17 mouse cellular contexts compared by ENCODE assay signal in genomic region chr13:40928192-40928898, GRCm38 (mm10).
DNase-seq lines count a peak whose midpoint lies in the region; ATAC-seq lines count a peak whose summit lies in the region.
"Had no signal": no experiment of that assay in that cellular context is flagged by ENCODE, and none has a peak within 500 bp of the region (broad histone marks: within the 10 kb centered on the region; RNA-seq: fewer than 3 reads in every experiment).

No protein-coding gene starts in this region.

- no peak overlapping the region for H3K4me2 ChIP-seq in limb, embryonic 12.5 days
- no peak overlapping the region for H3K4me2 ChIP-seq in intestine, embryonic 15.5 days (replicated peaks)
- no peak overlapping the region for H3K4me2 ChIP-seq in stomach, embryonic 16.5 days (ENCODE audit: low read depth, low read length)
- H3K4me2 ChIP-seq: heart, embryonic 11.5 days had no signal

- no peak for ATAC-seq in limb, embryonic 12.5 days (ENCODE audit: insufficient number of reproducible peaks, insufficient read depth, low FRiP score, low TSS enrichment, low read depth)
- ATAC-seq in intestine, embryonic 15.5 days = no peak
- ATAC-seq in stomach, embryonic 16.5 days (ENCODE audit: insufficient read depth, low FRiP score) = no peak
- ATAC-seq: inflammation-experienced regulatory T-cells, adult 6 months; Patski had no signal

- 70% methylated on average over 9 of the region's 9 CpGs for WGBS in limb, embryonic 12.5 days
- 82% methylated on average over 9 of the region's 9 CpGs for WGBS in limb, embryonic 10.5 days
- 61% methylated on average over 9 of the region's 9 CpGs for WGBS in intestine, embryonic 15.5 days
- WGBS in stomach, embryonic 16.5 days = 60% methylated on average over 9 of the region's 9 CpGs

- intact Hi-C loops in heart, postnatal 36 days (cut with DNase I) = no loop called here

- H3K9me3 ChIP-seq in limb, embryonic 12.5 days = no peaks in the 10 kb centered on the region
- no peaks in the 10 kb centered on the region for H3K9me3 ChIP-seq in limb, embryonic 10.5 days (replicated peaks)
- no peaks in the 10 kb centered on the region for H3K9me3 ChIP-seq in intestine, embryonic 15.5 days
- H3K9me3 ChIP-seq in stomach, embryonic 16.5 days (replicated peaks; ENCODE audit: control insufficient read depth, low read length) = no peaks in the 10 kb centered on the region
- H3K9me3 ChIP-seq: forebrain, embryonic 10.5 days; hindbrain, embryonic 10.5 days had no signal

- peak; percentile 48 for DNase-seq in heart, adult 11 months
- no peak for DNase-seq in heart, postnatal 36 days
- no peak for DNase-seq in limb, embryonic 10.5 days (ENCODE audit: low spot score)
- DNase-seq in embryo, embryonic 10 days (ENCODE audit: low spot score) = no peak
- DNase-seq: B cell, adult 2 months; cerebellum, adult 11 months; layer of hippocampus, postnatal 36 days; lung, adult 2 months; thymus, postnatal 36 days had no signal

- H3K36me3 ChIP-seq in limb, embryonic 12.5 days = no peaks in the 10 kb centered on the region
- H3K36me3 ChIP-seq in limb, embryonic 10.5 days = no peaks in the 10 kb centered on the region
- H3K36me3 ChIP-seq in intestine, embryonic 15.5 days = no peaks in the 10 kb centered on the region
- no peaks in the 10 kb centered on the region for H3K36me3 ChIP-seq in stomach, embryonic 16.5 days (ENCODE audit: control insufficient read depth, insufficient read depth, low read length)
- H3K36me3 ChIP-seq: forebrain, embryonic 10.5 days; hindbrain, embryonic 10.5 days had no signal

- H3K27ac ChIP-seq in limb, embryonic 12.5 days = 0 out of 2 replicates have a peak overlapping the region, but pooled peaks have one; percentile 19
- no peak overlapping the region for H3K27ac ChIP-seq in limb, embryonic 10.5 days
- peak overlapping the region; percentile 38 for H3K27ac ChIP-seq in intestine, embryonic 15.5 days
- H3K27ac ChIP-seq in stomach, embryonic 16.5 days (ENCODE audit: low read length) = peak overlapping the region; percentile 84
- H3K27ac ChIP-seq: forebrain, embryonic 10.5 days; hindbrain, embryonic 10.5 days had no signal

- no peak overlapping the region for H3K4me3 ChIP-seq in limb, embryonic 12.5 days (replicated peaks)
- no peak overlapping the region for H3K4me3 ChIP-seq in limb, embryonic 10.5 days
- H3K4me3 ChIP-seq in intestine, embryonic 15.5 days (replicated peaks) = no peak overlapping the region
- H3K4me3 ChIP-seq in stomach, embryonic 16.5 days (replicated peaks; ENCODE audit: low read length) = no peak overlapping the region
- H3K4me3 ChIP-seq: forebrain, embryonic 10.5 days; hindbrain, embryonic 10.5 days had no signal

- H3K4me1 ChIP-seq in limb, embryonic 12.5 days (replicated peaks) = peaks cover 14% of the 10 kb centered on the region
- H3K4me1 ChIP-seq in limb, embryonic 10.5 days = no peaks in the 10 kb centered on the region
- H3K4me1 ChIP-seq in intestine, embryonic 15.5 days (replicated peaks) = no peaks in the 10 kb centered on the region; the same call in 1 of the 2 replicates
- H3K4me1 ChIP-seq in stomach, embryonic 16.5 days (ENCODE audit: control insufficient read depth, insufficient read depth, low read length) = peaks cover 5% of the 10 kb centered on the region
- H3K4me1 ChIP-seq: forebrain, embryonic 10.5 days had no signal

- no peaks in the 10 kb centered on the region for H3K27me3 ChIP-seq in limb, embryonic 12.5 days
- no peaks in the 10 kb centered on the region for H3K27me3 ChIP-seq in limb, embryonic 10.5 days (ENCODE audit: low read depth, poor library complexity, severe bottlenecking)
- no peaks in the 10 kb centered on the region for H3K27me3 ChIP-seq in intestine, embryonic 15.5 days (replicated peaks)
- H3K27me3 ChIP-seq in stomach, embryonic 16.5 days (ENCODE audit: control insufficient read depth, insufficient read depth, low read length) = no peaks in the 10 kb centered on the region
- H3K27me3 ChIP-seq: Patski had no signal

- no peak overlapping the region for H3K9ac ChIP-seq in limb, embryonic 12.5 days (replicated peaks)
- 0 out of 2 replicates have a peak overlapping the region, but pooled peaks have one; percentile 24 for H3K9ac ChIP-seq in intestine, embryonic 15.5 days
- H3K9ac ChIP-seq in stomach, embryonic 16.5 days (ENCODE audit: low read length) = 0 out of 2 replicates have a peak overlapping the region, but pooled peaks have one; percentile 4
